Mouse (Mus musculus) kidney, embryonic 16.5 days (tissue): Measurements from ENCODE around the gene Tmed2. TPM values are rescaled to one million over a fixed set of nuclear protein-coding genes. Genes with fewer than 3 reads are reported as not detected.

Experiments
- ATAC-seq: fragments of 200-750 bp; cut with Nextera tagmentation; 2 replicates; pipeline ENCODE4 v1.8.0; 2017; ENCODE audit warnings: moderate TSS enrichment; ENCODE audit not compliant: low FRiP score, low TSS enrichment
- H3K27ac ChIP-seq: fragments of 300-500 bp; sonication (generic); 2 replicates; pipeline ENCODE4 v1.5.1; 2014; ENCODE audit warnings: low read length
- H3K27me3 ChIP-seq: fragments of 300-500 bp; sonication (generic); 2 replicates; pipeline ENCODE4 v1.6.1; 2014; ENCODE audit warnings: low read length, control low read depth, mixed read lengths; ENCODE audit not compliant: insufficient read depth
- H3K36me3 ChIP-seq: fragments of 300-500 bp; sonication (generic); 2 replicates; pipeline ENCODE4 v1.6.1; 2014; ENCODE audit warnings: low read length, control low read depth, mixed read lengths; ENCODE audit not compliant: insufficient read depth
- H3K4me1 ChIP-seq: fragments of 300-500 bp; sonication (generic); 2 replicates; pipeline ENCODE4 v1.6.1; 2014; ENCODE audit warnings: low read length, control low read depth, mixed read lengths; ENCODE audit not compliant: insufficient read depth
- H3K4me2 ChIP-seq: fragments of 300-500 bp; sonication (generic); replicated peaks from 2 replicates; pipeline ENCODE4 v1.6.1; 2014; ENCODE audit warnings: low read depth, low read length
- H3K4me3 ChIP-seq: fragments of 300-500 bp; sonication (generic); 2 replicates; pipeline ENCODE4 v1.5.1; 2014; ENCODE audit warnings: mild to moderate bottlenecking, low read length
- H3K9ac ChIP-seq: fragments of 300-500 bp; sonication (generic); replicated peaks from 2 replicates; pipeline ENCODE4 v1.6.1; 2014; ENCODE audit warnings: low read length
- H3K9me3 ChIP-seq: fragments of 300-500 bp; sonication (generic); 2 replicates; pipeline ENCODE4 v1.6.1; 2016; ENCODE audit warnings: low read length, control low read depth
- WGBS: fragments of 180-500 bp; shearing (Covaris S2); extraction: QIAGEN DNeasy Blood & Tissue Kit; methylation state at CpG from one replicate; pipeline ENCODE4 v1.1.7; 2014; 5-methylcytosine and 5-hydroxymethylcytosine counted together
- polyA plus RNA-seq: library from polyadenylated mRNA; unstranded; fragments of >200 nt; fragmentation: Nextera tagmentation; extraction: Ambion mirVana; gene quantifications from 2 replicates; pipeline ENCODE4 v1.2.1, GENCODE M21; 2015

Gene Tmed2
- polyA plus RNA-seq, 1 experiment from 2014 or later: 602 TPM

GRCm38 (mm10) chr5:124552094-124552472 is 11.6 kb downstream of the Tmed2 start:
- WGBS: 4% methylated on average over 9 of the region's 9 CpGs
- H3K27ac ChIP-seq: peak overlapping the region; percentile 83
- H3K4me1 ChIP-seq: peaks cover 3% of the 10 kb centered on the region; the same call in 1 of the 2 replicates
- H3K36me3 ChIP-seq: peaks cover 35% of the 10 kb centered on the region
- no peaks in the 10 kb centered on the region for H3K9me3 ChIP-seq
- peak overlapping the region; percentile 60 for H3K4me2 ChIP-seq
- H3K9ac ChIP-seq: peak overlapping the region; percentile 82
- peak overlapping the region; percentile 97 for H3K4me3 ChIP-seq
- no peaks in the 10 kb centered on the region for H3K27me3 ChIP-seq
- ATAC-seq: no peak

GRCm38 (mm10) chr5:124552558-124553307 is 12.2 kb downstream of the Tmed2 start, which contains the start of gene Ddx55:
TSS of gene Ddx55 (plus strand) at chr5:124552864.
- Histone ChIP-seq H3K9me3 (no peaks in the 10 kb centered on the region), H3K27ac (peak within 1 kb of the TSS; percentile 83), H3K27me3 (no peaks in the 10 kb centered on the region), H3K4me1 (peaks cover 3% of the 10 kb centered on the region; the same call in 1 of the 2 replicates), H3K9ac (peak within 1 kb of the TSS; percentile 82), H3K4me3 (peak within 1 kb of the TSS; percentile 97), H3K4me2 (peak within 1 kb of the TSS; percentile 60), H3K36me3 (peaks cover 33% of the 10 kb centered on the region)
- peak; percentile 87 for ATAC-seq
- under 1% methylated on average over 66 of the region's 66 CpGs for WGBS

GRCm38 (mm10) chr5:124553607-124554006 is 13.1 kb downstream of the Tmed2 start:
- no peak overlapping the region; the same call in 1 of the 2 replicates for H3K9ac ChIP-seq
- no peaks in the 10 kb centered on the region for H3K27me3 ChIP-seq
- ATAC-seq: no peak
- WGBS: 72% methylated on average over 6 of the region's 6 CpGs
- H3K4me1 ChIP-seq: peaks cover 3% of the 10 kb centered on the region; the same call in 1 of the 2 replicates
- no peaks in the 10 kb centered on the region for H3K9me3 ChIP-seq
- H3K4me2 ChIP-seq: peak overlapping the region; percentile 60
- H3K4me3 ChIP-seq: peak overlapping the region; percentile 97; the same call in 1 of the 2 replicates
- H3K27ac ChIP-seq: no peak overlapping the region
- peaks cover 34% of the 10 kb centered on the region for H3K36me3 ChIP-seq

GRCm38 (mm10) chr5:124555145-124555544 is 14.7 kb downstream of the Tmed2 start:
- Histone ChIP-seq H3K4me2 (no peak overlapping the region), H3K4me1 (peaks cover 3% of the 10 kb centered on the region; the same call in 1 of the 2 replicates), H3K27me3 (no peaks in the 10 kb centered on the region), H3K27ac (no peak overlapping the region), H3K9me3 (no peaks in the 10 kb centered on the region), H3K4me3 (no peak overlapping the region), H3K36me3 (peaks cover 45% of the 10 kb centered on the region), H3K9ac (no peak overlapping the region)
- WGBS: 88% methylated on average over 1 of the region's 1 CpGs
- no peak for ATAC-seq

- no peak overlapping the region for H3K9ac ChIP-seq
- WGBS: 88% methylated on average over 12 of the region's 12 CpGs
Observed at GRCm38 (mm10) chr5:124571068-124571467, 30.6 kb downstream of the Tmed2 start.

GRCm38 (mm10) chr5:124575467-124575866 is 35.0 kb downstream of the Tmed2 start:
- no peak overlapping the region for H3K4me2 ChIP-seq
- H3K27ac ChIP-seq: no peak overlapping the region
- H3K4me1 ChIP-seq: peaks cover 17% of the 10 kb centered on the region
- H3K4me3 ChIP-seq: no peak overlapping the region
- 78% methylated on average over 7 of the region's 7 CpGs for WGBS
- ATAC-seq: no peak
- H3K27me3 ChIP-seq: no peaks in the 10 kb centered on the region
- H3K9ac ChIP-seq: no peak overlapping the region
- no peaks in the 10 kb centered on the region for H3K9me3 ChIP-seq
- H3K36me3 ChIP-seq: peaks cover 53% of the 10 kb centered on the region

More at GRCm38 (mm10) chr5:124571068-124571467, 30.6 kb downstream of the Tmed2 start:
- H3K27ac ChIP-seq: no peak overlapping the region
- H3K4me1 ChIP-seq: no peaks in the 10 kb centered on the region
- no peaks in the 10 kb centered on the region for H3K27me3 ChIP-seq
- ATAC-seq: no peak
- H3K4me2 ChIP-seq: no peak overlapping the region
- H3K4me3 ChIP-seq: no peak overlapping the region
- peaks cover 74% of the 10 kb centered on the region for H3K36me3 ChIP-seq
- no peaks in the 10 kb centered on the region for H3K9me3 ChIP-seq

- H3K9me3 ChIP-seq: no peaks in the 10 kb centered on the region
- peak within 1 kb of the TSS; percentile 88 for H3K4me3 ChIP-seq
- H3K4me2 ChIP-seq: peak within 1 kb of the TSS; percentile 90
- no peak within 1 kb of the TSS for H3K27ac ChIP-seq
- H3K27me3 ChIP-seq: no peaks in the 10 kb centered on the region
- WGBS: 1% methylated on average over 51 of the region's 51 CpGs
- H3K9ac ChIP-seq: peak within 1 kb of the TSS; percentile 84
- peak; percentile 94 for ATAC-seq
- H3K36me3 ChIP-seq: peaks cover 33% of the 10 kb centered on the region
- peaks cover 19% of the 10 kb centered on the region for H3K4me1 ChIP-seq
Observed at GRCm38 (mm10) chr5:124578633-124579317, 38.3 kb downstream of the Tmed2 start, which contains the start of the genes Eif2b1 and Gtf2h3. TSS of gene Eif2b1 (minus strand) at chr5:124579131. TSS of gene Gtf2h3 (plus strand) at chr5:124579140.

GRCm38 (mm10) chr5:124582515-124582914 is 42.0 kb downstream of the Tmed2 start:
- WGBS: 91% methylated on average over 5 of the region's 5 CpGs

GRCm38 (mm10) chr5:124592768-124593167 is 52.3 kb downstream of the Tmed2 start:
- 99% methylated on average over 3 of the region's 3 CpGs for WGBS
- H3K4me3 ChIP-seq: no peak overlapping the region
- H3K36me3 ChIP-seq: peaks cover 56% of the 10 kb centered on the region
- H3K27ac ChIP-seq: no peak overlapping the region
- no peaks in the 10 kb centered on the region for H3K27me3 ChIP-seq
- ATAC-seq: no peak
- no peaks in the 10 kb centered on the region for H3K9me3 ChIP-seq
- H3K9ac ChIP-seq: no peak overlapping the region
- H3K4me1 ChIP-seq: no peaks in the 10 kb centered on the region
- no peak overlapping the region for H3K4me2 ChIP-seq

More at GRCm38 (mm10) chr5:124582515-124582914, 42.0 kb downstream of the Tmed2 start:
- H3K4me1 ChIP-seq: peaks cover 19% of the 10 kb centered on the region
- H3K4me2 ChIP-seq: no peak overlapping the region
- H3K27me3 ChIP-seq: no peaks in the 10 kb centered on the region
- H3K27ac ChIP-seq: no peak overlapping the region
- no peak overlapping the region for H3K4me3 ChIP-seq
- no peak for ATAC-seq
- H3K36me3 ChIP-seq: peaks cover 42% of the 10 kb centered on the region
- H3K9ac ChIP-seq: no peak overlapping the region
- H3K9me3 ChIP-seq: no peaks in the 10 kb centered on the region
